Mouse (Mus musculus): ENCODE measurements around the gene Msh4. TPM values are rescaled to one million over a fixed set of nuclear protein-coding genes. Genes with fewer than 3 reads are reported as not detected.
A peak's percentile ranks its signal among the peaks of the same experiment; 100 is the strongest.
"Not testable (repeated sequence)": the region's sequence is repeated elsewhere in the genome, so short reads cannot be mapped to it uniquely, and the experiment has no call there.

Gene Msh4
- total RNA-seq, 2 experiments from 2014 or later: 0.45 to 0.59 TPM

DNA sequence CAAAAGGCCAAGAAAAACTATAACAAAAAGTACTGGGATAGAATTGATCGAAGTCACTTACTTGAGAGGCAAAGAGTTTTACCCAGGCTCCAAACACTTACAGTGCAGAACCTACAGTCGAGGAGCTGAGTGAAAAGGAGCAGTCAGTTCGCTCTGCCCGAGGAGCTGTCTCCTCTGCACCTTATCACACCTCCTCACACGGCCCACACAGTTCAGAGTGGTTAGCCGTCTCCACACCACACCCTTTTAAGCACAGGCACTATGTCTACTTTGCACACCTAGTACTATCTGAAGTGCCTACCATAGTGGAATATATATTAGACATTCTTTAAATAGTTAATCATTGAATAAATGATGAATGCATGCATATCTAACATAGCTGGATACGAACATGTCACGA lies 53.7 kb downstream of the Msh4 start:
- no peak for DNase-seq (ENCODE audit: low spot score in 2 of 2)

- no peak for DNase-seq (ENCODE audit: low spot score in 2 of 2)
Observed at GRCm38 (mm10) chr3:153850759-153851158, 55.2 kb downstream of the Msh4 start.

- DNase-seq (ENCODE audit: low spot score in 2 of 2): no peak
Observed at GRCm38 (mm10) chr3:153849368-153850015, 56.4 kb downstream of the Msh4 start.

DNA sequence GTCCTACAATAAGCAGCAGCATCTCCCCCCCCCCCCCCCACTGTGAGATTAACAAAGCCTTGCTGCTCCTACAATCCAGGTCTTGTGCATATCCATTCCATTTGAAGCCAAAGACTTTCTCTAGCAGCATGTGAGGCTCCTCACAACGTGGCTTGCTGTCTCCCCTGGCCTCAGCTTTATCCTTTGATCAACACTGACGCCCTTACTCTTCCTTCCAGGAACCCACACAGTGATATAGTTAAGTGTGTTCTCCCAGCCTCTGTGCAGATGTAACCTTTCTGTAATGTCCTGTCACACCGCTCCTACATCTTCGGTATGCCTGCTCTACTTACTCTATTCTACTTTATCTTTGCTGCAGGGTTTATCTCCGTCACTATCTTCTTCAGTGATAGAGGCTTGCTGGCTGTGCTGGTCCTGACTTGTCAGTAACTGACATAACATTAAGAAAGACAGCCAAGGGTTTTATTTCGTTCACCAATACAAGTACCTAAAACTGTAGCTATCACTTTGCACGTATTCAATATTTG lies 58.7 kb downstream of the Msh4 start:
- no peak for DNase-seq (ENCODE audit: low spot score in 2 of 2)

DNA sequence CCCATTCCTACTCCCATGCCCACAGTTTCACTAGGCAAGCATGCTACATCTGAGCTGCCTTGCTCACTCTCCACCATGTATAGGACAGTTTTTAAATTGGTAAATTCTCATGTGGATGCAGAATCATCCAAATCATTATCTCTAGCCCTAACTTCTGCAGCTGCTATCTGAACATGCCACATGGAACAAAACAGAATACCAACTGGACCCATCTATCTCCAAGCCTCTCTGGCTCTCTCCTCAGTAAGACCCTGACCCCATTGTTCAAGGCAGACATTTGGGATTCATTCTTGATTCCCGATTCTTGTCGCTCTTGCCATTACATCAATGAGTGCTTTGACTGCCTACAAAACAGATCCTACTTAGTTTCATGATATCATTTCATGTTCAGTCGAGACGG lies 59.8 kb downstream of the Msh4 start:
- DNase-seq (ENCODE audit: low spot score in 2 of 2): no peak

GRCm38 (mm10) chr3:153845500-153845899 lies 60.4 kb downstream of the Msh4 start:
- DNase-seq (ENCODE audit: low spot score in 2 of 2): no peak

DNA sequence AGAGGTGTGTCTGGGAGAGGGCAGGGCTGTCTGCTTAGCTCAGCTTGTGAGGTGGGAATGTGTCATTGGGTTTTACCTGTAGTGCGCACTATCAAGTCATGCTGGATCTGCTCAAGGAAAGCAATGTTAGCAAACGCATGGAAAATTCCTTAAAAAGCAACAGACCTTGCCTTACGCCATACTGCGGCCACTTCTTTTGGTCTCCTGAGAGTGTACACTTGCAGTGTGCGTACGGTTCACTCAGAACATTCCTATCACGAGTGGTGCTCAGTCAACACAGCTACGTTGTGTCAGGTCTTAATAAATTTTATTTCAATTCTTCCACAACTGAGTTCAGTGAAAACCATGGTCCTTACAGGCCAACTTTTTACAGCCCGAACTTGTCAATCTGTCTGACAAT lies 61.2 kb downstream of the Msh4 start:
- DNase-seq (ENCODE audit: low spot score in 2 of 2): no peak

DNA sequence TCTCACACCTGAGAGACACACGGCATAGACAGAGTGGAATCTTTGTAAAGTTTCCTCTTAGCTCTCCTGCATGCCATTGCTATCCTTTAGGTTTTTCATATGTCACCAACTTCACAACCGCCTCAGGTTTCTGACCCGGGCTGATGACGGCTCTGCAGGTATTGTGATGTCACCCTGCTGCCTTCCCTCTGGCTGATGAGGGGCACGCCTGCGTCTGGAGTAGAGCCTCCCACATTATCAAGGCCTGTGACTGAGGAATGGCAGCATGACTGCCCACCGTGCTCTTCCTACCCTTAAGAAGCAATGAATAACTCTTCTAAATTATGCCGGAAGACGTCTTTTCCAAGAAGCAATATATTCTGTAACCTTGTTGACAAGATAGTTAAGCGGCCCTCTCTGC lies 61.9 kb downstream of the Msh4 start, which contains the start of gene Asb17:
Asb17 (plus strand) TSS at position 180 of the 400 bp plus-strand sequence.
- no peak for DNase-seq (ENCODE audit: low spot score in 2 of 2)

- DNase-seq (ENCODE audit: low spot score in 2 of 2): no peak
Observed at GRCm38 (mm10) chr3:153837593-153837992, 68.3 kb downstream of the Msh4 start.

DNA sequence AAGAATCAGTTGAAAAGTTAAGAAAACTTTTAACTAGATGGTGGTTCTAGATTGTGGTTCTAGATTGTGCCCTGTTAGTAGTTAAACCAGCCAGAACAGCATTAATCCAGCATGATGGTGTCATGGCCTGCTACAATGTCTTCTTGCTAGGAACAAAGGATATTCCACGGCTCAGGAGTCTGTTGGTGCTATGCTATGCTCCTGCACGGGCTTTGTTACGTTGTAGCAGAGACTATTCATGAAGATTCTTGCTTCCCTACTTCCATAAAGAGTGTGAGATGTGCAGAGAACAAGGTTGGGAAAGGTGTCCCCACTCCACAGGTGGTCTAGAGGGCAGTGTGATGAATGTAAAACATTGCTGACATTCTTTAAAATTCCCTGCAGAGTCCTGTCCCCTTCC lies 69.6 kb downstream of the Msh4 start:
- DNase-seq (ENCODE audit: low spot score in 2 of 2): no peak

- peak; percentile 28 to 65 for DNase-seq (ENCODE audit: low spot score in 2 of 2)
Observed at GRCm38 (mm10) chr3:153835455-153836086, 70.4 kb downstream of the Msh4 start.

GRCm38 (mm10) chr3:153834071-153834470 lies 71.9 kb downstream of the Msh4 start:
- no peak for DNase-seq (ENCODE audit: low spot score in 2 of 2)

GRCm38 (mm10) chr3:153832654-153832945 lies 73.3 kb downstream of the Msh4 start:
- DNase-seq (ENCODE audit: low spot score in 2 of 2): no peak

DNA sequence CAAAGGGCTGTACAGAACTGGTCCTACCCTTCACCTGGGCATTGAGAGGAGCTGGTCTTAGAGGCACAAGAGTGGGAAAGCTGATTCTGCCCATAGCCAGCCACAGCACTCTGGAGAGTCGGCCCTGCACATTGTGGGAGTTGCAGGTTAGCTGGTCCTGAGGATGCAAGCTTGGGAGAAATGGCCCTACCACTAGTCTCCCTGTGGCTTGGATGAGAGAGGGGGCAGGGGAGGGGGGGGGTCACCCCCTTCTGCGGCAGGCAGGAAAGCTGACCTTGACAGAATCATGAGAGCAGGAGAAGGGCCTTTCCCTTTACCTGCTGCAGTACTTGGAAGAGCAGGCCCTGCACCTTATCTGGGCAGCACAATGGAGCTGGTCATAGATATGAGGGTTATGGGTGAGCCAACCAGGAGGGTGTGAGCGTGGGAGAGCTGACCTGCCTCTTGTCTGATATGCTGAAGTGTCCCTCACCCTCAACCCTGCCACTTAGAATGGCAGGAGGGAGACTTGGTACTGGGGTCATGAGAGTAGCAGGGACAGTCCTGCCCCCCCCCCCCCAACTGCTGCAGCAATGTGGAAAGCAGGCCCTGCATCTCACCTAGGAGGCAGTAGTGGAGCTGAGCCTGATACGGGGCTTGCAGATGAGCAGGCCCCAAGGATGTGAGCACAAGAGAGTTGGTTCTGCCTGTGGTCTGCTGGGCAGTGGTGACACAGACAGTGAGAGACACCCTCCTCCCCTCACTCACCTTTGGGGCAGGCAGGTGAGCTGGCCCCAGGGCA lies 73.9 kb downstream of the Msh4 start:
- no peak for DNase-seq (ENCODE audit: low spot score in 2 of 2)

DNA sequence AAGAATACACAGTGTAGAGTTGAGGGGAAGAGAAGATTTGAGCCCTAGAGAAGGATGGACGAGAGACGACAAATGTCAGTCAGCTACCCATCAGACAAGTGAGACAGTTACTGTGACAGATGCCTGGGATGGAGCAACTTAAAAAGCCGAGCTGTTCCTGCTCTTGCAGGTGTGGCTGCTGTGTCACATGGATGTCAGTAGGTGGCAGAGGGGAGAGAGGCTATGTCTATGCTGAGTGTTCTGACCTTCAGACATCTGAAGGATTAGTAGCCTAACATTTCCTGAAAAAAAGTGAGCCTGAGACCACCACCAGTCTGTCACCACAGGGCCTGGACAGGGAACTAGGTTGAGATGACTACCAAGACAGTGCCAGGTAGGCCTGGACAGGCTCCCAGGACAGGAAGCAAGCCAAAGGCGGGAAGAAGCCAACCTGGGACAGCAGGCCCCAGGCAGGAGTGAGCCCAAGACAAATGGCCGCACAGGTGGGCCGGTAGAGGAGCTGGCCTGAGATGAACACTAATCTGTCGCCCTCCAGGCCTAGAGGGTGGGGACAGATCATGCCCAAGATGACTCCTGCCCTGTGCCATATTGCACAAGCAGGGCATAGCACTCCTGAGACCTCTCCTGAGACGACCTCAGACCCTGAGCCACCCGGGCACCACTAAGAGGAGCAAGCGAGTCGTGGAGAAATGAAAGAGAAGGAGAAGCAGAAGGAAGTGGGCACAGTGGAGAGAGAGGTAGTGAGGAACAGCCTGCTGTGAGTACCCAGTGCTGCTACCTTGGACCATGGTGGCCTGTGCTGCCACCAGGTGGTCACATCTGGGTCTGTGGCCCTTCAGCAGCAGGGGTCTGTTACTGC lies 74.7 kb downstream of the Msh4 start:
- no peak for DNase-seq (ENCODE audit: low spot score in 2 of 2)

- not testable (repeated sequence) for DNase-seq (ENCODE audit: low spot score in 2 of 2)
Observed at GRCm38 (mm10) chr3:153829788-153830187, 76.2 kb downstream of the Msh4 start.

DNA sequence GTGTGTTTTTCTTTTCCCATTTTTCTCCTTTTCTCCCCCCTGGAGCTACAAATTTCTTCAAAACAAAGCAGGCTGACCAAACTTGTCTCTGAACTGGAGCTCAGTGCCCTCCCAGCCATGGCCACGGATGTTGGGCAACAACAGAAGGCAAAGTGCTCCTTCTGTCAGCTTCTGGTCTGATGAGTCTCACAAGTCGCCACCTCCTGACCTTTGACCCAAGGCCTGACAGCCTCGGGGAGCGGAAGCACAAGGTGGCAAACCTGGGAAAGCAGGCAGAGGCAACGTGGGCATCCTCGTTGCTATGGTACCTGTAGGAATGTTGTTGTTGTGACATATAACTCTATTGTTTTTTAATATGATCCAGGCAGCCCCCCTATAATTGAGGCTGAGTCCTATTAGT lies 79.3 kb downstream of the Msh4 start:
- DNase-seq (ENCODE audit: low spot score in 2 of 2): no peak

DNA sequence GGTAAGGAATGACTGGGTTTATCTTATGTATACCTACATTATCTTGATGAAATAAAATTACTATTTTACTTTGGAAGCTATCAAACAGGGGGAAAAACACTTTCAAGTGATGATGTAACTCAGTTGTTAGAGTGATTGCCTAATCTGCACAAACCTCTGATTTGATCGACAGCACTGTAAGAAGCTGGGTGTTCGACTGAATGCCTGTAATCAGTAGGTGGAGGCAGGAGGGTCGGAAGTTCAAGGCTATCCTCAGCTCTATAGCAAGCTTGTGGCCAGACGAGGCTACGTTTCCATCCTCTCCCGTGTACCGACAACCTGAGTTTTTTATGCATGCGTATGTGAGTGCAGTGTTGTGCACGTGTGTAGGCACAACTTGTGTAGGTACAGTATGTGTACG lies 80.7 kb downstream of the Msh4 start:
- DNase-seq (ENCODE audit: low spot score in 2 of 2): no peak

DNA sequence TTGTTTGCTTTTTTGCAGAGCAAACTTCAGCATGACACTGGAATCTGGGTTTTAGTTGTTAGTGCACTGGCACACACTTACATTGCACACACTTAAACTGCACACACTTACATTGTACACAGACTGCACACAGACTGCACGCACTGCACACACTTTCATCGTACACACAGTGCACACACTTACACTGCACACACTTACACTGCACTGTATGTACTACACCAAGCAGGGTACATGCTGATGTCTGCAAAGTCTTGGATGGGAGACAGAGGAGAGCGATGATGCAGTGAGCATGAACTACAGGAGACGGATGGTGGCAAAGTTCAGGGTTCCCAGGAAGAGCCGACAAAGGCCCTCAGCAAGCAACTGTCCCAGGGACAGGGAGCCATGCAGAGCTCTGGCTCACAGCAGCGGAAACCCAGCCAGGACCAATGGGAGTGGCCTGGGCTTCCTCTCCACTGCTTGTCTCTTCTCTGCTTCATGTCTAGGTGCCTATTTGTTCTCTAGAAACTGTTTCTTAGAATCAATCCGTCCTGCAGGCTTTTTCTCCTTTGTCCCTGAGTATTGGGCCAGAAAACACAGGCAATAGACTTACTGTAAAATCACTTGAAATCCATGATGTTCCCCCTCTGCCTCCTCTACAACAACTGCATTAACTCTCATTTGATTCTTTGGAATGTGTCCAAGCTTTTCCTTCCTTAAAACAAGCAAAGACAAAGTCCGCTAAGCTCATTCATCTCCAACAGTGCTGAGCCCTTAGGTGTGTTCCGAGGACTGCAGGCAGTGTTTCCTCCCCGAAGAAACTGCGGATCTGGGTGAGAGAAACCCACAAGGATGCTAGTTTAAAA lies 82.0 kb downstream of the Msh4 start:
- DNase-seq (ENCODE audit: low spot score in 2 of 2): no peak

DNA sequence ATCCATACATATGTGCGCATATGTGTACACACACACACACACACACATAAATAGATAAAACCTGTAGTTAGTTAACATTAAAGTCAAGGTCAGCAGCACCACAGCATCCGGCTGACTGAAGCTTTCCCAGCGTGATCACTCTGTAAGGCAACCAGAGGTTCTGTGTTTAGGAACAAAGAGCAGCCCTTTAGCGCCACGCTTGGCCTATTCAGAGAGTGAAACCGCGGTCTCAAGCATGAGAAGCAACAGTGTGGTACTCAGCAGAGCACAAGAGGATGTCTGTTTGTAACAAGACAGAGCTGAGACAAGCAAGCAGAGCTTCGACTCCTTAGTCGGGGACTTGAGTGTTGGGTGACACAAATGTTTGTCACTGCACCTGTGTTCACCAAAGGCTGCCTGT lies 86.5 kb downstream of the Msh4 start:
- DNase-seq (ENCODE audit: low spot score in 2 of 2): no peak
